In the genomic region with DNA sequence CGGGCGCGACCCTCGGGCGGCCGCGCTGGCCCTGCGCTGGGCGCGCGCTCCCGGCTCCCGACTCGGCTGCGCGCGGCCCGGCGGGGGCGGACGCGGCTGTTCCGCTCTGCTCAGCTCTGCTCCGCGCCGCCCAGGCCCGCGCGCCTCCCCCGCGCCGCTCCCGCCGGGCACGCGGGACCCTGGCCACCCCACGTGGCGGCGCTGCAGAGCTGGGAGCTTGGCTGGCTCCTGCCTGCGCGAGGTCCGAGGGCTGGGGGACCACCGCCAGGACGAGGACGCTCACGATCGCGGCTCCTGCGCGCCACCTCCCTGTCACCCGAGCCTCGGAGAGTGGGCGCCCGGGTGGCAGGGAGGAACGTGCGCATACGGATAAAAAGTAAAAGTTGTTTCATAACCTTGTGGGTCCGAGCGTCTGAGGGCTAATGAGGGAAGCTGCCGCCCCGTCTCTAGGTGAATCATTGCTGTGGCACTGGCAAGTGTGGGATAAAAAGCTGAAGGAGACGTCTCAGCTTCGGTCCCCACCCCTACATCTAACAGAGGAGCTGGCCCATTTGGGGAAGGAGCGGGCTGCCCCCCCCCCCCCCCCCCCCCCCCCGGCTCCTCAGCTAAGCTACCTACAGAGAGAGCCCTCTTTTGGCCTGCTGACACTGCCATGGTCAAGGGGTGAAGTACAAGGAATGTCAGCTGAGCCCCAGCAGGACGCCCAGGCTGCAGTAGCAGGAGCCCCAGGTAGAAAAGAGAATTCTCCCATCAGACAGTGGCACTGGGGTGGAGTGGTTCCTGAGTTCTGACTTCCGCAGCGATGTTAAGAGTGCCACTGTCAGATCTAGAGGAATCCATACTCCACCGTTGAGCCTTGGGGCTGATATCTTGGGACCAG, we compare ENCODE assay signal across 8 mouse cellular contexts. TPM values are rescaled to one million over a fixed set of nuclear protein-coding genes. Genes with fewer than 3 reads are reported as not detected.
DNase-seq lines count a peak whose midpoint lies in the region; ATAC-seq and TF ChIP-seq lines count a peak whose summit lies in the region.

A gene (minus strand): TSS at position 325 of the 880 bp plus-strand sequence.

- H3K4me2 ChIP-seq in forebrain, postnatal 0 days (ENCODE audit: low read depth): peak within 1 kb of the TSS; percentile 92
- H3K4me2 ChIP-seq in hindbrain, postnatal 0 days (ENCODE audit: low read depth, low read length): peak within 1 kb of the TSS; percentile 90

- ATAC-seq in forebrain, postnatal 0 days: peak; percentile 97
- ATAC-seq in hindbrain, postnatal 0 days: peak; percentile 93

- H3K9ac ChIP-seq in forebrain, postnatal 0 days: peak within 1 kb of the TSS; percentile 57
- peak within 1 kb of the TSS; percentile 68 for H3K9ac ChIP-seq in hindbrain, postnatal 0 days (replicated peaks; ENCODE audit: low read length)

- peak; percentile 65 for TF ChIP-seq CTCF in forebrain, postnatal 0 days (IDR thresholded peaks at IDR 0.05; ENCODE audit: low read depth)
- peak; percentile 51 for TF ChIP-seq CTCF in hindbrain, postnatal 0 days (IDR thresholded peaks at IDR 0.05; ENCODE audit: low read depth)

- H3K4me3 ChIP-seq in forebrain, postnatal 0 days (ENCODE audit: low read depth, low read length): peak within 1 kb of the TSS; percentile 61
- H3K4me3 ChIP-seq in hindbrain, postnatal 0 days (ENCODE audit: low read length): peak within 1 kb of the TSS; percentile 65

- H3K4me1 ChIP-seq in forebrain, postnatal 0 days (ENCODE audit: insufficient read depth): no peaks in the 10 kb centered on the region
- no peaks in the 10 kb centered on the region for H3K4me1 ChIP-seq in hindbrain, postnatal 0 days (ENCODE audit: insufficient read depth, low read length)

- H3K36me3 ChIP-seq in forebrain, postnatal 0 days (ENCODE audit: insufficient read depth): no peaks in the 10 kb centered on the region
- no peaks in the 10 kb centered on the region for H3K36me3 ChIP-seq in hindbrain, postnatal 0 days (ENCODE audit: insufficient read depth, low read length)

- no peak within 1 kb of the TSS for H3K27ac ChIP-seq in forebrain, postnatal 0 days (ENCODE audit: low read depth, low read length)
- H3K27ac ChIP-seq in hindbrain, postnatal 0 days: no peak within 1 kb of the TSS

- peaks cover 9% of the 10 kb centered on the region for H3K27me3 ChIP-seq in forebrain, postnatal 0 days (ENCODE audit: insufficient read depth, low read length)
- H3K27me3 ChIP-seq in hindbrain, postnatal 0 days (ENCODE audit: insufficient read depth, low read length): no peaks in the 10 kb centered on the region

- DNase-seq in T-cell, adult 2 months (ENCODE audit: low spot score): peak; percentile 17
- DNase-seq in cerebellum, adult 18-20 months: peak; percentile 81 to 91
- DNase-seq in forebrain, postnatal 0 days: peak; percentile 81
- DNase-seq in hindbrain, postnatal 0 days (ENCODE audit: low spot score): peak; percentile 86
- DNase-seq in left cerebral cortex, adult 8-10 months (ENCODE audit: low spot score in 2 of 2): peak; percentile 70 to 82
- peak; percentile 78 to 83 for DNase-seq in lung, postnatal 4 days
- peak; percentile 76 to 77 for DNase-seq in right cerebral cortex, adult 2 months (ENCODE audit: low spot score in 2 of 2)
- no peak for DNase-seq in natural killer cell, adult 2 months (ENCODE audit: low spot score in 2 of 2)

- no peaks in the 10 kb centered on the region for H3K9me3 ChIP-seq in forebrain, postnatal 0 days (ENCODE audit: low read length)
- no peaks in the 10 kb centered on the region for H3K9me3 ChIP-seq in hindbrain, postnatal 0 days (ENCODE audit: low read length)

- WGBS in forebrain, postnatal 0 days: 1% methylated on average over 60 of the region's 69 CpGs
- under 1% methylated on average over 62 of the region's 69 CpGs for WGBS in hindbrain, postnatal 0 days

RNA-seq across cellular contexts. Expression of the gene that starts here (rescaled TPM):
- 20.5 and 22.7 TPM in 2 replicates for total RNA-seq in forebrain, postnatal 0 days (2014; rRNA removed)
- polyA plus RNA-seq in forebrain, postnatal 0 days (2015; fragmentation: Nextera tagmentation; extraction: Ambion mirVana): 10.4 and 13.6 TPM in 2 replicates
- 7.1 and 10.0 TPM in 2 replicates for total RNA-seq in hindbrain, postnatal 0 days (2014; rRNA removed)
- 4.1 and 5.3 TPM in 2 replicates for polyA plus RNA-seq in hindbrain, postnatal 0 days (2015; fragmentation: Nextera tagmentation; extraction: Ambion mirVana)
- 100 to 1,000 TPM; 243 to 289 (median 255) TPM for total RNA-seq in left cerebral cortex, adult 8-10 months (2022)

Comparison
In these comparisons a context has a peak if more than half of its experiments do, and no peak if none do; other contexts are left out.
1. RNA of the gene that starts here (total RNA-seq): 243 to 289 TPM in left cerebral cortex, adult 8-10 months; 20.5 to 22.7 TPM in forebrain, postnatal 0 days and 7.1 to 10.0 TPM in hindbrain, postnatal 0 days; every median in the first group is over 10 times any median in the second.
2. DNase-seq: peak in T-cell, adult 2 months (single experiment), cerebellum, adult 18-20 months (2 of 2), forebrain, postnatal 0 days (single experiment), hindbrain, postnatal 0 days (single experiment), left cerebral cortex, adult 8-10 months (2 of 2), lung, postnatal 4 days (2 of 2) and right cerebral cortex, adult 2 months (2 of 2); none in natural killer cell, adult 2 months (0 of 2).